Mouse (Mus musculus): ENCODE measurements around the gene Pcgf5.

DNA sequence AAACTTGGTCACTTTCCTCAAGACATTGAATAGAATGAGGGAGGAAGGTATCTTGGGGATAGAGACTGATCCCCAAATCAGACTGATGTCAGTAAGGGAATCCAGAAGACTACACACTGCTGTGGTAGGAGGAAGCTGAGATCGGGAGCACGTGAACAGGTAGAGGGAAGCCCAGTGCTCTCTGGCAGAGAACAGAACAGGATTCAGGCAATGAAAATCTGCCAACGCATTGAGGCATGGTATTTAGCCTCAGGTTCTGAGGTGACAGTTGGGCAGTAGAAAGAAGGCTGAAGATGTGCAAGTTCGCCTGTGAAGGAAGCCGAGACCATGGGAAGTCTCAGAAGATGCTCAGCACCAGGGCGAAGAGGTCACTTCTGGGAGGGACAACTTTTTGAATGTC, 733 bp upstream of the Pcgf5 start:
- no peak for TF ChIP-seq POLR2A (IDR thresholded peaks at IDR 0.05; ENCODE audit: insufficient read depth, low read depth, low read length)
- no peak for TF ChIP-seq CTCF (IDR thresholded peaks at IDR 0.05)
